Mouse (Mus musculus) testis, adult 2 months (tissue): ENCODE data around the gene Atrnl1. TPM values are rescaled to one million over a fixed set of nuclear protein-coding genes. Genes with fewer than 3 reads are reported as not detected.

Experiments used
- H3K27ac ChIP-seq: fragments of 200-500 bp; 2 replicates; pipeline ENCODE4 v1.5.1; 2012; ENCODE audit warnings: low read depth, low read length; ENCODE audit not compliant: control insufficient read depth, insufficient read depth
- H3K27me3 ChIP-seq: fragments of 200-500 bp; 2 replicates; pipeline ENCODE4 v1.6.1; 2012; ENCODE audit warnings: mild to moderate bottlenecking, low read length, moderate library complexity; ENCODE audit not compliant: control insufficient read depth, insufficient read depth
- H3K36me3 ChIP-seq: fragments of 200-500 bp; 2 replicates; pipeline ENCODE4 v1.6.1; 2012; ENCODE audit warnings: mild to moderate bottlenecking, low read length; ENCODE audit not compliant: control insufficient read depth, insufficient read depth
- H3K4me1 ChIP-seq: fragments of 200-500 bp; 2 replicates; pipeline ENCODE4 v1.6.1; 2012; ENCODE audit warnings: low read length; ENCODE audit not compliant: control insufficient read depth, insufficient read depth
- H3K4me3 ChIP-seq: fragments of 200-500 bp; 2 replicates; pipeline ENCODE4 v1.5.1; 2012; ENCODE audit warnings: low read depth, mild to moderate bottlenecking, low read length, moderate library complexity, mixed read lengths; ENCODE audit not compliant: control insufficient read depth
- CTCF ChIP-seq: fragments of 200-500 bp; IDR thresholded peaks from 2 replicates; pipeline ENCODE4 v1.5.1; 2012; ENCODE audit warnings: low read depth, mild to moderate bottlenecking, inconsistent platforms, low read length, moderate library complexity; ENCODE audit not compliant: control insufficient read depth, insufficient read depth, insufficient replicate concordance
- POLR2A ChIP-seq: fragments of 200-500 bp; IDR thresholded peaks from 2 replicates; pipeline ENCODE4 v1.6.1; 2012; ENCODE audit warnings: low read depth, mild to moderate bottlenecking, inconsistent platforms, low read length, moderate library complexity; ENCODE audit not compliant: control insufficient read depth
- polyA plus RNA-seq: library from polyadenylated mRNA; depleted of rRNA; stranded (reverse); fragments of >200 nt; gene quantifications from 2 replicates; pipeline ENCODE4 v1.2.3, GENCODE M21; 2012

Gene Atrnl1
- polyA plus RNA-seq, 1 experiment = 3.8 TPM

DNA sequence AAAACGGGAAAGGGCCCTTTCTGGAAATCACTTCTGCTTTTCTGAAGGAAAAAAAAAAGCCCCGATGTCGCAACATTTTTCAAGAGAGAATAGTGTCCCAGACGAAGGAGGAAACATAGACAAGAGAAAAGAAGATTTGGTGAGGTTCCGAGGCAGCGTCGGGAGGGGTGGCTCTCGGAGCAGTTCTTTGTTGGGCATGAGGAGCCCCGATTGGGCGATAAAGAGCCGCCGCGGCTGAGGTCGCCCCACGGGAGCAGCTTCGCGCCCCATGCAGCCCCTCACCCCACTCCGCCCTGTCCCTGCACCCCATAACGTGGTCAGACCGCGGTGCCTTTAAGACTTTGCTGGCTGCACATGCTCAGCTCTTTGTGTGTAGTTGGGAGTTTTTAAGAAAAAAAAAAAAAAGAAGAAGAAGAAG lies 767 bp upstream of the Atrnl1 start:
- TF ChIP-seq POLR2A = no peak
- Histone ChIP-seq H3K27me3 (peaks cover 4% of the 10 kb centered on the region; the same call in 1 of the 2 replicates), H3K4me1 (peaks cover 15% of the 10 kb centered on the region), H3K27ac (peak overlapping the region; percentile 94), H3K36me3 (no peaks in the 10 kb centered on the region), H3K4me3 (peak overlapping the region; percentile 92)

DNA sequence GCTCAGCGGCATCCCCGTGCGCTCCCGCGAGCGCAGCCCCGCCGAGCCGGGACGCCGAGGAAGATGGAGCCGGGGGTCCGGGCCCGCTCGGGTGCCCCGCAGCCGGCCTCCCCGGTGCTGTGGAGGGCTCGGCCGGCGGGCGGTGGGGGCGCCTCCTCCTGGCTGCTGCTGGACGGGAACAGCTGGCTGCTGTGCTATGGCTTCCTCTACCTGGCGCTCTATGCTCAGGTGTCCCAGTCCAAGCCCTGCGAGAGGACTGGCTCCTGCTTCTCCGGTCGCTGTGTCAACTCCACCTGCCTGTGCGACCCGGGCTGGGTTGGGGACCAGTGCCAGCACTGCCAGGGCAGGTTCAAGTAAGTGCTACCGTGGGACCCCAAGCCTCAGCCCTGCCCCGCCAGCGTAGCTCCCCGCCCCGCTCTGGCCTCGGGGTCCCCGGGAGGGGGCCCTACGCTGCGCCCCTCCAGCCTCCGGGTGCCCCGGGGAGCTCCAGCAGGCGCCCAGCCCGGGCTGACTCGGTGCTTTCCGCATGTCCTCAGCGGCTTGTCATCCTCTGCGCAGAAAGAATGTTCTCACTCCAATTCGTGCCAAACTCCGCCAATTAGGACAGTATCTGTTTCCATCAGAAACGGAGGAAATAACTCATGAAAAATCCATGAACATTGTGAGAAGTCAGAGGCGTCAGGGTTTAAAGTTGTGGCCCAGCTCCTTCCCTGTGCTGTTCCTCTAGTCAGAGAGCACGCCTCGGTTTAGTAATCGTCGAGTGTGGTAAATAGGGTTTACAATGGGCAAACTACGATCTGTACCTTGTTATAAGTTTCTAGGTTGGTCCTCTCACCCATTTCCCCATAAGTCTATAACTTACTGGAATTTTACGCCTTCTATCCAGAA lies 701 bp downstream of the Atrnl1 start:
- peaks cover 15% of the 10 kb centered on the region for H3K4me1 ChIP-seq
- H3K27ac ChIP-seq = no peak overlapping the region; the same call in 1 of the 2 replicates
- H3K36me3 ChIP-seq = no peaks in the 10 kb centered on the region
- peaks cover 4% of the 10 kb centered on the region; the same call in 1 of the 2 replicates for H3K27me3 ChIP-seq
- TF ChIP-seq CTCF (no peak), POLR2A (no peak)
- peak overlapping the region; percentile 75 for H3K4me3 ChIP-seq

DNA sequence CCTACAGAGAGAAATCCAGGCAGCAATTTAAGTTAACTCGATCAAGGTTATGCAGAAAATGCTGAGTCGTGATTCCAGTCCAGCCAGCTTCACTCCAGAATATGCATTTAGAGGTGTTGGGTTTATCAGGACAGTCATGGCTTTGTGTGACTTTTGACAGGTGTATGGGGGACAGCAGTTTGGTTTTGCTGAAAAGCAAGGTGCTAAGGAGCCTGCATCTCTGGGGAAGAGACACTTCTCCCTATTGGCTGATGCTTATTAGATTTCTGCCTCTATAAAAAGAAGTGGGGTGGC lies 1.3 kb downstream of the Atrnl1 start:
- H3K27ac ChIP-seq = no peak overlapping the region
- H3K27me3 ChIP-seq = peaks cover 4% of the 10 kb centered on the region; the same call in 1 of the 2 replicates
- TF ChIP-seq POLR2A (no peak), CTCF (no peak)
- no peak overlapping the region for H3K4me3 ChIP-seq
- no peaks in the 10 kb centered on the region for H3K36me3 ChIP-seq
- H3K4me1 ChIP-seq = peaks cover 12% of the 10 kb centered on the region

DNA sequence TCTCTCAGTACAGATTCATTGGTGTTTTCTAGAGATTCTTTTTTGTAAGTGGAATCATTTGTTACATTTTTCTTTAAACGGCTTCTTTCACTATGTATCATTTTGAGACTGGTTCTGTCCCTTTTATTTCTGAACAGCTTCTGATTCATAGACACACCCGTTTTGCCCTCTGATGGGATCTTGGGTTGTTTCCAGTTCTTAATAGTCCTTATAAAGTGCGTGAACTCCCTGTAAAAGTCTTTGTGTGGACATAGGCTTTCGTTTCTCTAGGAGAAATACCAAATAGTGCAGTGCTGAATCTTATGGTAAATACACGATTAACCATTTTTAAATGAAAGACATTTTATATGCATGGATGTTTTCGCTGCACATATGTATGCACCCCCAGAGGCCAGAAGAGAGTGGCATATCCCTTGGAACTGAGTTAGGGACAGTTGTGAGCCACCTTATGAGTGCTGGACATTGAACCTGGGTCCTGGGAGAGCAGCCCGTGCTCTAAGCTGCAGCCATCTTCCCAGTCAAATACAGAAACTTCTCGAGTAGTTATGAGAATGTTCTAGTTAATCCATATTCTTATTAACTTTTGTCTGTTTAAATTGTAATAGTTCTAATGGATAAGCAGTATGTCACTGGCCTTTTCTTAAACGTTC lies 5.3 kb downstream of the Atrnl1 start:
- TF ChIP-seq CTCF = no peak
- TF ChIP-seq POLR2A = no peak
- H3K4me1 ChIP-seq = peaks cover 6% of the 10 kb centered on the region

DNA sequence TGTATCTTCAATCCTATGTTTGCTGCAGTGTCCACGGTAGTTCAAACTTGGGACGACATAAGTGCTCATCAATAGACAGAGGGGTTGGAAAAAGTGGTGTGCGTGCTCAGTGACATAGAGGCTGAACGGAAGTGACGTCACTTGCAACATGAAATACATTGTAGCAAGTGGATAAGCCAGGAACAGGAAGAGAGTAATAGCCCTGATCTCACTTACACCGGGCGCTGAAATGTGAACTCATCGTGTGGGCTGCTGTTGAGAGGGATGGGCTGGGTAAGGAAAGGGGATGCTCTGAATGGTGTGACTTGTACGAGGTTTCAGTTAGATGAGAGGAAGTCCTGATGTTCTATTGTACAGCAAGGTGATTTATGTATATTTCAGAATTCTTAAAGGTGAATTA lies 8.3 kb downstream of the Atrnl1 start:
- TF ChIP-seq CTCF (no peak), POLR2A (no peak)
- H3K4me3 ChIP-seq = no peak overlapping the region
- H3K36me3 ChIP-seq = no peaks in the 10 kb centered on the region

More for the DNA sequence above, 5.3 kb downstream of the Atrnl1 start:
- Histone ChIP-seq H3K27me3 (peaks cover 4% of the 10 kb centered on the region; the same call in 1 of the 2 replicates), H3K36me3 (no peaks in the 10 kb centered on the region), H3K27ac (no peak overlapping the region), H3K4me3 (no peak overlapping the region)

DNA sequence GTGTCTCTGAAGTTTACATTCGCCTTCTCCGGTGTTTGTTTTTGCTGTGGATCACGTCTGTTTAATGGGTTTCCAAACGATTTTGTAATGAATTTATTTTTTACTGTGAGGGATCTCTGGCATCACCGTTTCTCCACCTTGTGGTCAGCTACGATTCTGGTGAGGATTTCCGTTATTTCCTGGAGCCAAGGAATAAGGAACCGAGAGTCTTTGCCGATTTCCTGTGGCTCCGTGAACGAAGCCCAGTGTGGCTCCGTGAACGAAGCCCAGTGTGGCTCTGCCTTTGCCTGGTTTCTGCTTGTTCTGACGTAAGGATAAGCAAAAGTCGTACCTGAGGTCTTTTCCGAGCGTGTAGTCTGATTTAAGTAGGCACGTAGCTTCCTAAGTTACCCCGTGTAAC lies 11.0 kb downstream of the Atrnl1 start:
- Histone ChIP-seq H3K4me1 (no peaks in the 10 kb centered on the region), H3K4me3 (no peak overlapping the region), H3K27ac (no peak overlapping the region), H3K27me3 (no peaks in the 10 kb centered on the region), H3K36me3 (no peaks in the 10 kb centered on the region)
- TF ChIP-seq CTCF = no peak
- no peak for TF ChIP-seq POLR2A

More for the DNA sequence above, 8.3 kb downstream of the Atrnl1 start:
- H3K4me1 ChIP-seq = no peaks in the 10 kb centered on the region; the same call in 1 of the 2 replicates
- no peaks in the 10 kb centered on the region for H3K27me3 ChIP-seq
- no peak overlapping the region for H3K27ac ChIP-seq

DNA sequence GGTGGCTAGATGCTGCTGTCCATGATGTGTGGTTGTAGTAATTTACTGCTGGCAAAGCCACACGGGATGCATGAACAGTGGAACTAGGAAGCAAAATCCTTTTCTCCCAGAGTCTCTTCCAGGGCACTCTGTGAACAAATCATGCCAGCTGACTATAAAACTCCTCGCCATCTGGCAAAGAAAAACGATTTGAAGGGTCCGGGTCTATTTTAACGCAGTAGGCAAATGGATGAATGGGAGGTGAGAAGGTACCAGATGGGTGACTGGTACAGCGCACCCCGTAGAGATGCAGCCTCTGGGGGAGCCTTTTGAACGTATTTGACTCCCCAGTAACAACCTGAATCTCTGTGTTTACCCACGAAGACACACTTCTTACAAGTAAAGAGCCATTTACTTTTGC lies 14.9 kb downstream of the Atrnl1 start:
- H3K36me3 ChIP-seq = no peaks in the 10 kb centered on the region
- H3K27me3 ChIP-seq = no peaks in the 10 kb centered on the region
- no peak overlapping the region for H3K27ac ChIP-seq
- TF ChIP-seq CTCF (no peak), POLR2A (no peak)
- no peaks in the 10 kb centered on the region for H3K4me1 ChIP-seq
- no peak overlapping the region for H3K4me3 ChIP-seq
